ENCODE assay signal across 11 mouse cellular contexts in the genomic region with DNA sequence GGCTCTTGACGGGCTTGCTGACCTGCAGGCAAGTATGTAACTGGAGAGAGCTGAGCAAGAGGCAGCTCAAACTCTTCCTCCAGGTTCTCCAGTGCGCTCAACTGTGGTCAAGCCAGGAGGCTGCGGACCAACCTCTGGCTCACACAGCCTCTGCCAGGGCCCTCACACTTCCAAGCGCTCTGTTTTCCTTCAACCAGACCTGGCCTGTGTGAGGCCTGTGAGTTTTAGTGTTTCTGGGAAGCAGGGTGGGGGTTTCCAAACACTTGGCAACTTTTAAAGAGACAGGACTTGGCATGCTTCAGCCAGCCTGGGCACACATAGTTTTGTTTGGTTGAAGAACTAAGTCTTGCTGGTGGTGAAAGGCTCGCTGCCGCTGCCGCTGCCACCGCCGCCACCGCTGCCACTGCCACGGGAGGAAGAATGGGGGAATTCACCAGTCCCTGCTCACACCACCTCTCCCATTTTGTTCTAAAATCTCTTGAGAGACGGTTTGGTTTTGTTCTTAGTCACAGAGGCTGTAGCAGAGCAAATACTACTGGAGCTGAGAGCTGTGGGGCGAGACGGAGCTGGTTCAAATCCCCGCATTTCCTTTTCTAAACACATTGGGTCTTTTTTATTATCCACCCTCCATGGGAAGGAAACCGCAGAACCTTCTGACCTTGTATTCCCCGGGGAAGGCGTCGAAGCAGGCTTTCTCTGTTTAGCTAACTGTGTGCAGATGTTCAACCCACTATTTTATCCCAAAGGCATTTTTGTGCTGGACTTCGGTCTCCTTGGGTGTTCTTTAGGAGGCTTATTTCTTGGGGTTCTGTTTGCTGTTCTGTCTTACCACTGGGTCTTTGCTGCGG. TPM values are rescaled to one million over a fixed set of nuclear protein-coding genes. Genes with fewer than 3 reads are reported as not detected.
DNase-seq lines count a peak whose midpoint lies in the region; TF ChIP-seq lines count a peak whose summit lies in the region.
"Had no signal": no experiment of that assay in that cellular context is flagged by ENCODE, and none has a peak within 500 bp of the region (broad histone marks: within the 10 kb centered on the region; RNA-seq: fewer than 3 reads in every experiment).

No protein-coding gene starts in this region.

- TF ChIP-seq CTCF in gastrocnemius, adult 2 months (IDR thresholded peaks at IDR 0.05): no peak
- no peak for TF ChIP-seq CTCF in lung, adult 2 months (IDR thresholded peaks at IDR 0.05; ENCODE audit: insufficient read depth, low read length)

- TF ChIP-seq POLR2A in lung, adult 2 months (IDR thresholded peaks at IDR 0.05; ENCODE audit: borderline replicate concordance, extremely low read depth, low read depth, low read length): no peak

- 56% methylated on average over 21 of the region's 21 CpGs for WGBS in lung, adult 2 months

- peak overlapping the region; percentile 61 for H3K27ac ChIP-seq in gastrocnemius, adult 2 months

- DNase-seq in gastrocnemius, adult 2 months: peak; percentile 34
- no peak for DNase-seq in gastrocnemius, postnatal 14 days
- DNase-seq in adipocyte (ENCODE audit: low spot score): peak; percentile 70
- DNase-seq in heart, postnatal 36 days: peak; percentile 33 to 37
- peak; percentile 36 for DNase-seq in lung, adult 2 months
- no peak for DNase-seq in thymus, postnatal 0 days (ENCODE audit: low spot score)
- DNase-seq in spleen, postnatal 4 days (ENCODE audit: low spot score in 2 of 2): no peak
- no peak for DNase-seq in ovary, adult 18-20 months (ENCODE audit: low spot score)

- intact Hi-C loops in gastrocnemius, adult 2 months (cut with DNase I): loop anchor here (5.0 kb wide), 1 partner anchor 103 kb away; no protein-coding TSS in a partner anchor
- intact Hi-C loops in gastrocnemius, postnatal 14 days (cut with DNase I; ENCODE audit: low total_unique reads): loop anchor here (5.0 kb wide), 1 partner anchor 103 kb away; no protein-coding TSS in a partner anchor
- intact Hi-C loops in heart, postnatal 36 days (cut with DNase I): loop anchor here (10.0 kb wide), 1 partner anchor 225 kb away; the partner anchor contains the start of gene Ccin

- H3K4me1 ChIP-seq in lung, adult 2 months (ENCODE audit: control insufficient read depth, insufficient read depth, low read length): 0 out of 2 replicates have a peak, but pooled peaks cover 4% of the 10 kb centered on the region

- H3K4me3 ChIP-seq in gastrocnemius, adult 2 months: no peak overlapping the region
- H3K4me3 ChIP-seq in lung, adult 2 months (replicated peaks; ENCODE audit: extremely low read depth, low read depth, low read length): no peak overlapping the region

RNA-seq across cellular contexts. Expression of gene Olfr159, which starts 11.0 kb away (rescaled TPM):
- not detected for total RNA-seq in gastrocnemius, adult 2 months (2021)
- not detected for total RNA-seq in gastrocnemius, postnatal 14 days (2021)
- total RNA-seq in heart, postnatal 36 days (2021): not detected
- polyA plus RNA-seq in lung, adult 2 months (2012; rRNA removed): 0.13 TPM in 1 of 2 replicates, not detected in the other
- polyA plus RNA-seq in thymus, postnatal 0 days (2015; fragmentation: Nextera tagmentation; extraction: Ambion mirVana): not detected in 2 replicates
- total RNA-seq: ES-E14 had no signal
- polyA plus RNA-seq: hindbrain, embryonic 11.5 days; lung, embryonic 16.5 days had no signal

RNA-seq across cellular contexts. Expression of gene Spaar, which starts 30.0 kb away (rescaled TPM):
- 1 to 10 TPM; 1.4 to 2.3 TPM for total RNA-seq in gastrocnemius, adult 2 months (2021)
- total RNA-seq in gastrocnemius, postnatal 14 days (2021): 1 to 10 TPM; 1.1 to 2.2 TPM
- 1 to 10 TPM; 4.3 to 6.4 TPM for total RNA-seq in heart, postnatal 36 days (2021)
- polyA plus RNA-seq in lung, adult 2 months (2012; rRNA removed): 5.7 and 9.4 TPM in 2 replicates
- polyA plus RNA-seq in thymus, postnatal 0 days (2015; fragmentation: Nextera tagmentation; extraction: Ambion mirVana): 0.28 and 0.43 TPM in 2 replicates

RNA-seq across cellular contexts. Expression of gene Hrct1, which starts 32.8 kb away (rescaled TPM):
- total RNA-seq in gastrocnemius, adult 2 months (2021): 1 to 10 TPM; 1.1 to 2.4 TPM
- total RNA-seq in gastrocnemius, postnatal 14 days (2021): 1 to 10 TPM; 1.9 to 2.7 TPM
- 1 to 10 TPM; 4.2 to 4.7 TPM for total RNA-seq in heart, postnatal 36 days (2021)
- 14.4 and 15.1 TPM in 2 replicates for polyA plus RNA-seq in lung, adult 2 months (2012; rRNA removed)
- polyA plus RNA-seq in thymus, postnatal 0 days (2015; fragmentation: Nextera tagmentation; extraction: Ambion mirVana): 1.1 and 1.5 TPM in 2 replicates

RNA-seq across cellular contexts. Expression of gene Olfr71, which starts 49.7 kb away (rescaled TPM):
- not detected for total RNA-seq in gastrocnemius, adult 2 months (2021)
- total RNA-seq in gastrocnemius, postnatal 14 days (2021): not detected
- not detected for total RNA-seq in heart, postnatal 36 days (2021)
- polyA plus RNA-seq in lung, adult 2 months (2012; rRNA removed): 0.37 and 0.67 TPM in 2 replicates
- not detected in 2 replicates for polyA plus RNA-seq in thymus, postnatal 0 days (2015; fragmentation: Nextera tagmentation; extraction: Ambion mirVana)
- total RNA-seq: ES-E14 had no signal
- polyA plus RNA-seq: hindbrain, embryonic 11.5 days had no signal

RNA-seq across cellular contexts. Expression of gene Olfr70, which starts 59.2 kb away (rescaled TPM):
- not detected for total RNA-seq in gastrocnemius, adult 2 months (2021)
- total RNA-seq in gastrocnemius, postnatal 14 days (2021): not detected
- not detected for total RNA-seq in heart, postnatal 36 days (2021)
- not detected in 2 replicates for polyA plus RNA-seq in lung, adult 2 months (2012; rRNA removed)
- not detected in 2 replicates for polyA plus RNA-seq in thymus, postnatal 0 days (2015; fragmentation: Nextera tagmentation; extraction: Ambion mirVana)
- total RNA-seq: ES-E14 had no signal
- polyA plus RNA-seq: hindbrain, embryonic 11.5 days; lung, embryonic 16.5 days had no signal

Comparison
In these comparisons a context has a peak if more than half of its experiments do, and no peak if none do; other contexts are left out.
1. DNase-seq: peak in gastrocnemius, adult 2 months (single experiment), adipocyte (single experiment), heart, postnatal 36 days (2 of 2) and lung, adult 2 months (single experiment); none in gastrocnemius, postnatal 14 days (single experiment), thymus, postnatal 0 days (single experiment), spleen, postnatal 4 days (0 of 2) and ovary, adult 18-20 months (single experiment).